Mouse (Mus musculus) thymus, postnatal 14 days (tissue): Measurements from ENCODE around the gene Hpse2.
"Not testable (repeated sequence)": the region's sequence is repeated elsewhere in the genome, so short reads cannot be mapped to it uniquely, and the experiment has no call there.

Source experiments
- DNase-seq: peaks from one replicate; pipeline ENCODE4 v3.0.0; 2021

Gene Hpse2

DNA sequence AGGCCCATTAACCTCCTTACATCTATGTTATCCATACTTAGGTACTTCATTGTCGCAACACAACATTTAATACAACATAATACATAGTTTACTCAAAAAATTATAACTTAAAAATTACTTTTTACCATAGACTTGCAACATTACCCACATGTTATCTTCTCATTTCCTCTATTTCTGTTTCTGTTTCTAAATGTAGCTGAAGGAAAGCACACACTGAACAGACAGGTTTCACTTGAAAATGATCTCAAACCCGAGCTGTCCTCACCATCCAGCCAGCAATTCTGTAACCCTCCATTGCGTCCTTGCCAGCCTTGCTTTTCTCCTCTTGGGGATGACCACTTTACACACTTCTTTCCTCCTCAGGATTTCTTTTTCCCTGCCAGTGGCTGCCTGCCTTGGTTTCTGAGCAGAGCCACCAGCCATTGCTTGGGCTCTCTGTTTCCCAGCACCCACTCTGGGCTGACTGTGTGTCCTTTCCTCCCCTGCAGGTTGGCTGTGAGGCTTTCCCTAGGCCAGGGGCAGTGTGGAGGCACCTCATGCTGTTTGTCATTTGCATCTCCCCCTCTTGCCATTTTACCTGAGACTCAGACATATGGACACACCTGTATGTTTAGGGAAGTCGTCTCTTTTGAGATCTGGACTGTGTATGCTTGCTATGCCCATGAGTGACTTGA is 548.4 kb downstream of the Hpse2 start:
- no peak for DNase-seq

DNA sequence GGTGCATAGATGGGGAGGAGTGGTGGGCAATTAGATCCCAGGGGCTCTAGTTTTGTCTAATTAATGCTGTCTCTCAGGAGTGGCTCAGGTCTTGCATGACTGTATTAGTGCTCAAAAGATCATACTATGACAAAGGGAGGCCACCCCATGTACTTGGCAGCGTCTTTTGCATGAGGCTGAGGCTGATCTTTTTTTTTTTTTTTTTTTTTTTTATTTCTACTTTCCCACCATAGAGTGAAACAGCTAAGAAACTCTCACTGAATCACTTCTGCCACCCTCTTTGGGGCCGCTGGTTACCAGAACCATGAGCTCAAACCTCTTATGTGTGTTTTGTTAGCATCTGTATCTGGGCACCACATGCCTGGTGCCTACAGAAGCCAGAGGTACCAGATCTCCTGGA is 549.0 kb downstream of the Hpse2 start:
- DNase-seq = no peak

DNA sequence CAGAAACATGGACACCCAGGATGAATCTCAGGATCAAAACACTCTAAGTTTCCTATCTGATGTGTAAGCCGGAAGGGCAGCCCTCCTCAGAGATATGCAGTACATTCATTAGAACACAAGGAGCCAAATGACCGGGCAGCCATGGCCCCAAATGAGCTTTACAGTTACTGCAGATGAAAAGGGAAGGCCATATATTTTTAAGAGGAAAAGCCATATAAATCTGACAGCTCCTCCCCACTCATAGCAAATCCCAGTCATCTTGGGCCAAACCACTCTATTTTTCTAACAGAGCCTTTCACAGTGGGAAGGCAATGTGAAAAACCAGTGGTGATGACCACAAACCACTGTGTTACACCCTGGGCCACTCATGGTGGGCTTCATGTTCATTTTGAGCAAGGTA is 549.9 kb downstream of the Hpse2 start:
- no peak for DNase-seq

DNA sequence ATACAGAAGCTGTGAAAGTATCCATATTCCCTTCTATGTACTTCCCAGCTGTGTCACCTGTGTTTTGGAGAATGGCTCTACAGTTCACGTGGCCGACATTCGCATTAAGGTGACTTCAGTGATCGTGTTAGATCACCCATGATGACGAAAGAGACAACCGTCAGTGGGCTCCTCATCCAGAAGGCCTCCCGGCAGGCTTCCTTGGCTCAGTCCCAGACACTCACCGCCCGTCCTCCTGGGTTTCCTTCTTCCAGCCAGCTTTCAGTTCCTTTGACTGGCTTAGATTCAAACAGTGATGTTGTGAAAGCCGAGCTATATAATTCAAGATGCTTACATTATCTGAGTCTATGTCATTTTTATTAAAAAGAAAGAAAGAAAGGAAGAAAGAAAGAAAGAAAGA is 550.6 kb downstream of the Hpse2 start:
- DNase-seq = no peak

DNA sequence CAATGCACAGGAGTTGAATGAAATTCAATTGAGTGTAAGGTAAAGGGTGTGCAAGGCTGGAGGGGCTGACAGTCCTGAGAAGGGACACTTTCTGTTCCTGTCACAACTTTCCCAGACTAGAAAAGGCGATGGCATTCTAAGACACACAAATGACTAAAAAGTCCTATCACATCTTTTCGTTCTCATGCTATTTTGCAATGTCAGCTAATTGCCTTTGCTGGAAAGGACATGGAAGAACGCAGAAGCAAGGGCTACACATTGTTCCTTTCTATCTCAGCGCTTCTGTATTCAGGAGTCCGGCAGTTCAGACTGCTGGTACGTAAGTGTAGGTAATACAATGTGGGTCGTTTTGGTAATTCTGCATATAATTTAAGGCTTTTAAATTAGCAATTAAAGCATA is 555.0 kb downstream of the Hpse2 start:
- DNase-seq = no peak

DNA sequence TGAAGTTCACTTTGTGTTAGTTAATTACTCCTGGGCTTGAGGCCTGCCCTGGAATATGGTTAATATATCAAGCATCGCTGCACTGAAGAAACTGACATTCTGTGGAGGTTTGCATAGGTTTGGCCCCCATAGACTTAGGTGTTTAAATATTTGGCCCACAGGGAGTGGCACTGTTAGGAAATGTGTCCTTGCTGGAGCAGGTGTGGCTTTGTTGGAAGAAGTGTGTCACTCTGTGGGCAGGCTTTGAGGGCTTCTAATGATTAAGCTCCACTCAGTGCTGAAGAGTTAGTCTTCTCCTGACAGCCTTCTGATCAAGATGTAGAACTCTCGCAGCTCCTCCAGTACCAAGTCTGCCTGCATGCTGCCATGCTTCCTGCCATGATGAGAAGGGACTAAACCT is 555.9 kb downstream of the Hpse2 start:
- DNase-seq = no peak

DNA sequence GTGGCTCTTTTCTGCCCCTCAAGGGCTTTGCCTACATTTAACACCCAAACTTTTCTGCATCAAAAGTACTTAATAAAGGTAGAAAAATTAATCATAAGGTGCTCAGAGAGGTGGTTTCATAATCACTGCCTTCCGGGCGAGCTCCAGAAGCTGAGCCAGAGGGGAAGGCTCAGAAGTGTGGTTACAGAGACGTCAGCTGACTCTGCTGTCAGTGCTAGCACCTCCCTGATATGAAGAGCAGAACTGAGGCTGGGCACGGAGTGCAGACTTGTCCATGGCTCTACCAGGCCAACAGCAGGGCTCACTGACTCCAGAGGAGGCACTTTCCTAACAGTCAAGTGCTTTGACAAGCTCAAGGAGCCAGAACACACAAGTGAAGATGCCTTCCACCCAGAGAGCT is 559.0 kb downstream of the Hpse2 start:
- DNase-seq = no peak

DNA sequence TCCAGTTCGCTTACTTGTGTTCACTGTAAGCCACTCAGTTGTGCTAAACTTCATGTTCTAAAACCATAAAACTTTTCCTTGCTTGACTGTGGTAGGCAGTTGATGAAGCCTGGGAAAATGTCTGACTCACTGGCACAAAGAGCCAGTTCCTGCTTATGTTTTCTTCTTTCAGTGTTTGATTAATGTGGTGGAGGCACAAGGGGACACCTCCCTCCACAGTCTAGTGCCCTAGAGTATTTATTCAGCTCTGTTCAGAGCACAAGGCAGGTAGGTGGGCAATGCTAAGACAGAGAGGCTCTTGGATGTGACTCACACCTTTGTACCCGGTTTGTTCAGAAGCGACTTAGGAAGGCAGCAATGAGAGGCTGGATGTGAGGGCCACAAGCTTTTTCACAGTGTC is 560.3 kb downstream of the Hpse2 start:
- no peak for DNase-seq

DNA sequence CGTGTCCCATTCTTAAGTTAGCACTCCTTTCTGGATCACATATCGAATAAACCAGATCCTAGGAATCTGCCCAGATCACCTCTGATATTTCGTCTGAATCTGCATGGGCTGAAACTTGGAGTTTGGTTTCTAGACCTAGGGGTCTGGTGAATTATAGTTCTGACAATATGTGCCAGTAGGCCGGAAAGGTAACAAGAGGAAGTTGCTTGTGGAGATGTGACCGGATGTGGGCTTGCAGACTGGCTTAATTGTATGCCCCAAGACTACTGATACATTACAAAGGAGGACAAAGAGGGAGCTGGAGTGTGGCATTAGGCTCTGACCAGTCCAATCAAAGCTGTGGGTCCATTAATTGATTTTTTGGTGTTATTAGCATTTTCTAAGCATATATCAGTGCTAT is 568.0 kb downstream of the Hpse2 start:
- no peak for DNase-seq

DNA sequence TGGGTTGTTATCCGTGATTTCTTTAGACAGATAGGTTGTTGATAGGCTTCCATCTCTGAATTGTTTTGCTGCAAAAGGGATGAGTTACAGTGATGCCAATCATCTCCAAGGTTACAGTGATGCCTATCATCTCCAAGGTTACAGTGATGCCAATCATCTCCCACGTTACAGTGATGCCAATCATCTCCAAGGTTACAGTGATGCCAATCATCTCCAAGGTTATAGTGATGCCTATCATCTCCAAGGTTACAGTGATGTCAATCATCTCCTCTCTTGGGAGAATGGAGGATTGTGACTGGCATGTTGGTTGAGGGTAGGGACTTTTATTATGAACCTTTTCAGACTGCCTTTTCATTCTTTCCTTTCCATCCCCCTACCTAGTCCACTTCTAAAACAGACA is 570.4 kb downstream of the Hpse2 start:
- no peak for DNase-seq

DNA sequence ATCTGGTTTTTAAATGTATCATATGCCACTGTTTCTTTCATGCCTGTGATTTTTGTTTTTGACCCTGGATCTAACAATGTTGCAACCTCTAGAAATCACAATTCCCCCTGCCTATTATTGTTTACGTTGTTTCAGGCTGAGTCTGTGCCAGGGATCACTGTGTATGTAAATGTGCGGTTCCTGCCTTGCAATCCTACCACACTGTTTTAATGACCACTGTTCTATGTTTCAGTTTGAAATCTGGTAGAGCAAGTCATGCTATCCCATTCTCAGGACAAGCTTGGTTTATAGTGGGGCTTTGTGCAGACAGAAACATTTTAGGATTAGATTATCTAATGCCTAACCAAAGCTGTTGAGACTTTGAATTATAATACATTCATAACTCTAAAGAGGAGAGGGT is 571.9 kb downstream of the Hpse2 start:
- DNase-seq = no peak

DNA sequence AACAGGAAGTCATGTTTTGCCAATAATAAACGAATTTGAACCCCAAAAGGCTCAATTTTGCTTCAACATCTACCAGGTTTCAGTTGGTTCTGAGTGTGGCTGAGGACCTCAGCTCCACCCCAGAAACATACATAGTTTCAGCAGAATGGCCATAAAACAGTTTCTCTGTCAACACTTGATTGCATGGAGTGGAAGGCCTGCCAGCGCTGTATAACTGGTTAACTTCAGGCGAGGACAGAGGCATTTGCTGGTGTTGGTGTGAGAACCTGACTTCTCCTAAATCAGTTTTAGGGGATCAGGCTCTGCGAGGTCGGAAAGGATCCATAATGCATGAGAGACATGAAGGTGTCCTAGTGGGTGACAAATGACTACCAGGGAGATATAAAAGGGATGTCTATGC is 578.0 kb downstream of the Hpse2 start:
- no peak for DNase-seq

DNA sequence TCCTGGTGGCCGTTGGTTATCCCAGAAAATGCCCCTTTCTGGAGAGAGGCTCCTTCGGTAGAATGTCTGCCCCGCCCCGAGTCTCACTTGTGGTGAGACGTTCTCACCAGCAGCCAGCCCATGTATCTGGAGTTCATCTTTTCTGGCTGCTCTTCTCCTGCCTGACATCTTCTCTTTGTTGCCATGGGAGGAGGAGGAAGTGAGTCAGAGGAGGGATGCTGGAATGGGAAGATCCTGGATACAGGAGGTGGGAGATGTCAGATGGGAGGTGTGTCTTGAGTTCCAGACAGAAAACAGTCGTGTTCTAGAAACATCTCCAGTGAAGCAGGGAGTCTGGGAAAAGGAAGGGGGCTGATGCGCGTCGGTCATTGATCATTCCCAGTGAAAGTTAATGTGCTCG is 578.7 kb downstream of the Hpse2 start:
- no peak for DNase-seq

DNA sequence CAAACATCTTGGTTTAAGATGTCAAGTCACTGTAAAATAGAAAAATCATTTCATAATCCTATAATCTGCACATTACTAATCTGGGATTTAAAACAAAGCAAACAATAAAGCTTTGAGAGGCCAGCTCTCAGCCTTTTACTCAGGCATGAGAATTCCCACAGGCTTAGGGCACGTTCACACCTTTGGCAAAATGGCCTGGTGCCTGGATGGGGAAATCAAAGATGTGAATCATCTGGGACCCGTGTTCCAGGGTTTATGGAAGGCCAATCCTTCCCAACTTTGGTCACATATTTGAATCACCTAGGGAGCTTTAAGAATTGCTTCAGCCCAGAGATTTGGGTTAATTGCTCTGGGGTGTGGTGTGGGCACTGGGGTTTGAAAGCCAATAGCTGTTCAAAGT is 590.3 kb downstream of the Hpse2 start:
- DNase-seq = no peak

DNA sequence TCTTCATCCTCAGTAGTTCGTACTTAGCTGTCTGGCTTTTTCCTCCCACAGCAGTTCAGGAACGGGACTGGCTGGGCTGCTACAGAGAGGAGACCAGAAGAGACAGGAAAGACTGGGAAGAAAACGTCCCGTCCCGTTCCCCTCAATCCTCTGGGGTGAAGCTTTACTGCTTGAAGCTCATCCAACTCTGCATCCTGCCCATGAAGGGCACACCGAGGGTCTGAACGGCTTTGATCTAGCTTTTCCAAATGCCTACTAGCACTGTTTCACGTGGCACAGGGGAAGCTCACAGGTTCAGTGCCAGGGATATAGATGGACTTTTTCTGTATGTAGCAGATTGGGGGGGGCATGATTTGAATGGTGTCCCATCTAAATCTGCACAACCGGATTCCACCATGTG is 592.4 kb downstream of the Hpse2 start:
- no peak for DNase-seq

DNA sequence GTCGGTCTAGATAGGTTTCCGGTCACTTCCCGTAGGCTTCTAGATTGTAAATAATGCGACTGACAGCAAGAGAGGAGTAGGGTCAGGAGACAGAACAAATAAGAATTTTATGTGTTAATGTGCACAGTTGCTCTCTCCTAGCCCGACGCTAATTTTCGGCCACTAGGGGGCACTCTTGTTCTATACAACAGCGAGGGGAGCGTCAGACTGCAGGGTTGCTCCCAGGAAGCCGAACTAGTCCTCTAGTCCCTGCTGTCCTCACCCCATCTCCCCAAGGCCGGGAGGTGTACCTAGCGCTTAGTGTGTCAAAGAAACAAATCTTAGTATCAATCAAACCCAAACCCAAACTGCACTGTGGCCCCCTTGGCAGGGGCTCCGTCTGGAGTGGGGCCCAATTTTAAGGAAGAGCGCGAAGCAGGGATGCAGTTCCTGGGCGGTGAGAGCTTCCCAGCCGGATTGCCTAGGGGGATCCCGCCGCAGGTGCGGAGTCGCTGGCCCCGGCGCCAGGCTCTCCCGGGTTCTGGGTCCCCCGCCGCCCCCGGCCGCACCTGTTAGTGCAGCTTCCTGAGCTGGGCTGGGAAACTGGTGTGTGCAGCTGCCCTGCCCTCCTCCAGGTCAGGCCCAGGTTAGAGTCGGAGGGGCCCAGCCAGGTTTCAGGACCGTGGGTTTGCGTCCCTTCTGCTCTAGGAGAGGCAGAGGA is 593.1 kb downstream of the Hpse2 start:
- peak; percentile 88 for DNase-seq

DNA sequence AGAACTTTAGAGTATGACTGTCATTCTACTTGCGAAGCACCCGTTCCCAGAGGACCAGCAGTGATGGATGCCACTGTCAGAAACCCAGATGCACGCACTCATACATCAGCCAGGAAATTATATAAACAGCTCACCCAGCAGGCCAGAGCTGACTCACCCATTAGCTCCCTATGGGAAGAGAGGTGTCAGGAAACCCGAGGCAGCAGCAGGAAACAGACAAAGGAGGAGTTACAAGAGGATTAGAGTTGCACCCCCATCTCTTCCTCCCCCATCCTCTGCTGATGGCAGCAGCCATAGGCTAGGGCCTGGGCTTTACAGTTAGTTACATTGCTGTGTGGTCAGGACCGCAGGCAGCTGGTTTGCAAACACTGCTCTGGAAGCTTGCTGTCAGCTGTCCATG is 599.8 kb downstream of the Hpse2 start:
- DNase-seq = no peak

DNA sequence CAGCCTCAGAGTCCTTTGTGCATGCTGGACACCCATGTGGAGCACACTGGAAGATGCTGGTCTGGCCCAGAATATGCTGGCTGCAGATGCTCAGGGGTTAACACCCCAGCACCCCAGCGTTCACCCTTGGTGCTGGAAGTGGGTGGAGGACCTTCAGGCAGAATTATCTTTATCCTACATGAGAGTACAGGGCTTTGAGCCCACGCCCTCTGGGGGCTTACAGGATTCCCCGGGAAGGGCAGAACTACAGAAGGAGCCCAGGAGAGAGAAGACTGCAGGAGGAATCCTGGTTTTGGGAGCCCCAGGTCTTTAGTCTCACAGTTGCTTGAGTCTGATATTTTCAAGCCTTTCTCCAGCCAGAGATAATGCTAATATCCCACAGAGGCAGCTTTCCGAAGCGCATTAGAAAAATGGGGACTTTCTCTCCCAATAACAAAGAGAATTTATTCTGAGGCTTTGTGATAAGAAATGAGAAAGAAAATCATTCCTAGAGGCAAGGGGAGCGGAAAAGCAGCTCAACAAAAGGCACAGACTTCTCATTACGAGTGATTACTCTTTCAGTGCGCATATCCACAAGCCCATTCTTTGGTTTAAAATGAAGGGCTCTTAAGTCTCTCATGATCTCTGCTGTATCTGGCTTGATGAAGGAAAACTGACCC is 602.5 kb downstream of the Hpse2 start:
- DNase-seq = no peak

DNA sequence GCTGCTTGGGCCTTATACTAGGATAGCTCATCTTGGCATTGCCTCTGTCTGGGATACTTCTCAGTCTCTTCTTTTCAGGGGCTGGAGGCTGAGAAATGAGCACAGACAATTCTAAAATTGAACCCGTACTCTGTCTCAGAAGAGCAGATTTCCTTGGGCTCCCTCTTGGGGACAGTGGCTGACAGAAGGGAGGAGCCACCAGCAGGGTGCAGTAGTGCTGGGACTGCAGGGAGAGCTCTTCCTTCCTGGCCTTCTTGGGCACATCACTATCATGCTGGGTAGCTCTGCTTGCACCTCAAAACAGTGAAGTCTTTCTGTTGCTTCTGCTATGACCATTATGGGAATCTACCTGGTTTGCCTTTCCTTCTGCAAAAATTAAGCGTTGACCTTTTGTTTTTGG is 603.0 kb downstream of the Hpse2 start:
- DNase-seq = peak; percentile 35

DNA sequence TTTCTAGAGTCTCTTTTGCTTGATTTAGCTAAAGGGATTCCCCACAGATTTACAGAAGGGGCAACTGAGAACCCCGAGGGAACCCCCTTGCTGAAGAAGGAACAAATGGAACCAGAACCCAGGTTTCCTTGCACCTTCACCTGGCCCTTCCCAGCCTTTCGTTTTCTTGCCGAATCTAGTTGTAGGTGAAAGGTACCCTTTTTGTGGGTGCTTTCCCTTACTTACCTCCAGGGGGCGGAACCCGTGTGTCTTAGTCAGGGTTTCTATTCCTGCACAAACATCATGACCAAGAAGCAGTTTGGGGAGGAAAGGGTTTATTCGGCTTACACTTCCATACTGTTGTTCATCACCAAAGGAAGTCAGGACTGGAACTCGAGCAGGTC is 608.0 kb downstream of the Hpse2 start:
- not testable (repeated sequence) for DNase-seq

DNA sequence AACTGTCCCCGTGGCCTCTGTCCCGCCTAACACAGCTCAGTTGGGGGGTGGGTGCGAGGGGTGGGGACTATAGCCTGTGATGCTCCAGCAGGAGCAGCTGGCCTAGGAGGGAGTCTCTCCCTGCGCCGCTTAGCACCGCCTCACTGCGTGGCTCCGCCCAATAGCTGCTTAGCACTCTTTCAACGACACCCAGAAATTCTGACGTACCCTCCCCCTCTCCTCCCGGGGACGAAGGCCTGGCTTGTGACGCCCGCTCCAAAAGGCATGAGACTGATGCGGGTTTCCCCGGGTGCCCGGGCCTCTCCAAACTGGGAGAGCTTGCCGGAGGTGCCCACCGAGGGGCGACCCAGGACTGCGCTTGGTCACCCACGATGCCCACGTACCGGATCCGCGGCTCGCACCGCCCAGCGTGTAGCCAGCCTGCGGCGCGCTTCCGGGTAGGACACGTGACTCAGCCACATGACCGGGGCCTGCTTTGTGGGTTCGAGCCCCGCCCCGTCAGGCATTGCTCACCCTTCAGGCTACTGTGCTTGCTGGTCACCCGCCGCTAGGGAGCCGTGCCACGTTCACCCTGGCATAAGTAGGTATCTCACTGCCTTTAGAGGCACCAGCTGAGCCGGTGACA is 608.5 kb downstream of the Hpse2 start, which contains the start of gene Hps1:
TSS of gene Hps1 (minus strand) at position 448 of the 625 bp plus-strand sequence.
- DNase-seq = peak; percentile 92

DNA sequence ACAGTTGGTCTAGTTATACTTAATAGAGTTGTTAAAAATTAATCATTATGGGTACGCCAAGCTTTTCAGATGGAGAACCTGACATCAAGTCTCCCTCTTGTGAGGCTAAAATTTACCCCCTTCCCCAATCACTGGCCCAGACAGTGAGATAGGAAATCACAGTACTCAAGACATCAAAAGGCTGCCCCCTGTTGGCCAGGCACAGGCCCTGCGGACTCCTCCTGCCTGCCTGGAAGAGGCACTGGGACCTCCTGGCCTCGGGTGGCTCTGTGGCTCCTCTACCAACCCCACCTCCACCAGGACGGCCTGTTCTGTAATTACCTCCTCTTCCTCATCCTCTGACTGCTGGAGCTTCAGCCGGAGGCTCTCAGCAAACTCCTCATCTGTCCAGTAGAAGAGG is 610.4 kb downstream of the Hpse2 start:
- peak; percentile 71 for DNase-seq

DNA sequence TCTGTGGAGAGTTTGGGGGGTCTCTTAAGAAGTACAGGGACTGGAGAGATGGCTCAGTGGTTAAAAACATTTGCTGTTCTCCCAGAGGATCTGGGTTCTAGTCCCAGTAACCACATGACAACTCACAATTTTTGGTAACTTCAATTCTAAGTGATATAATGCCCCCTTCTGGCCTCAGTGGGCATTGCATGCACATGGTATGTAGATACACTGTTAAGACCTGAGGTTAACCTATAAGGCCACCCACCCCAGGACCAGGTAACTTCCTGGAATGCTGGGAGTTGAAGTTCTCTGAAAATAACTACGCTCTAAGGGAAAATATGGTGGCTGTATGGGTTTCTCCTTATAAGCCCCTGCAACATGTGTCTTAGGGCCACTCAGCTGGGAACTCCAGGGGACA is 611.3 kb downstream of the Hpse2 start:
- peak; percentile 54 for DNase-seq
